Mouse (Mus musculus) midbrain, embryonic 16.5 days (tissue): ENCODE measurements around the gene Atp8a1. TPM values are rescaled to one million over a fixed set of nuclear protein-coding genes. Genes with fewer than 3 reads are reported as not detected.

Experiments used
- microRNA-seq: library from miRNA; unstranded; fragments of <30 nt; microRNA quantifications from one replicate; pipeline ENCODE4, GENCODE M21; 2017
- polyA plus RNA-seq: library from polyadenylated mRNA; unstranded; fragments of >200 nt; fragmentation: Nextera tagmentation; extraction: Ambion mirVana; gene quantifications from 2 replicates; pipeline ENCODE4 v1.2.1, GENCODE M21; 2015

Atp8a1 gene
- polyA plus RNA-seq, 1 experiment from 2014 or later: 53.6 TPM

Small RNAs within 50 kb of the gene (microRNA-seq; reads per million reads assigned to microRNA genes)
- not detected for gene Gm23617

Other genes with a start within 250 kb of the Atp8a1 start
- gene Shisa3, start 239.6 kb downstream of the Atp8a1 start, polyA plus RNA-seq: 16.3 and 19.5 TPM in 2 replicates
- not detected in 2 replicates for gene Gm5108, start 94.2 kb upstream of the Atp8a1 start, polyA plus RNA-seq
- not detected in 2 replicates for gene Gm21905, start 99.0 kb upstream of the Atp8a1 start, polyA plus RNA-seq
- gene Grxcr1, start 184.4 kb upstream of the Atp8a1 start, polyA plus RNA-seq: 0.20 TPM in 1 of 2 replicates, not detected in the other